Mouse (Mus musculus) heart, adult 2 months (tissue): ENCODE data around the gene Sult6b2.

ENCODE experiments used
- CTCF ChIP-seq: fragments of 200-600 bp; IDR thresholded peaks from 2 replicates; pipeline ENCODE4 v1.8.1; 2022; ENCODE audit warnings: antibody characterized with exemption, mild to moderate bottlenecking, moderate library complexity
- EP300 ChIP-seq: fragments of 200-500 bp; IDR thresholded peaks from 2 replicates; pipeline ENCODE4 v1.6.1; 2011; ENCODE audit warnings: low read depth, low read length, control low read depth; ENCODE audit not compliant: insufficient read depth
- POLR2A ChIP-seq: fragments of 200-500 bp; IDR thresholded peaks from 2 replicates; pipeline ENCODE4 v1.6.1; 2011; ENCODE audit warnings: mild to moderate bottlenecking, low read depth, low read length, control low read depth; ENCODE audit not compliant: insufficient read depth

DNA sequence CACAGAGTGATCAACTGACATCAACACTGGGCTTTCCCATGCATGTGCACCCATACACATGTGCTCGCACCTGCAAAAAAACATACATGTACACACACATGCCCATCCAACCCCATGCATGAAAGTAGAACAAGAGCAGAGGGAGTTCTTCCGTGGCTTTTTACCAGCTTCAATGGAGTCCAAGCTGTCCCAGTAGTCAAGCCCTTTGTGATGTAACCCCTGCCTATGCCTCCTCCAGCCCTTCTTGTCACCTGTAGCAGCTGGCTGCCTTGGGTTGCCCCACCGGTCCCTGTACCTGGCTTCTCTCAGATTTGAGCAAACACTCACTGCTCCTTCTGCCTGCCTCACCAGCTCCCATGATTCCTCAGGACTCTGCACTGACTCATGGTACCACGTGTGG is 40.8 kb upstream of the Sult6b2 start:
- TF ChIP-seq CTCF = no peak
- no peak for TF ChIP-seq POLR2A
- no peak for TF ChIP-seq EP300
